10 mouse cellular contexts compared by ENCODE assay signal in the genomic region with DNA sequence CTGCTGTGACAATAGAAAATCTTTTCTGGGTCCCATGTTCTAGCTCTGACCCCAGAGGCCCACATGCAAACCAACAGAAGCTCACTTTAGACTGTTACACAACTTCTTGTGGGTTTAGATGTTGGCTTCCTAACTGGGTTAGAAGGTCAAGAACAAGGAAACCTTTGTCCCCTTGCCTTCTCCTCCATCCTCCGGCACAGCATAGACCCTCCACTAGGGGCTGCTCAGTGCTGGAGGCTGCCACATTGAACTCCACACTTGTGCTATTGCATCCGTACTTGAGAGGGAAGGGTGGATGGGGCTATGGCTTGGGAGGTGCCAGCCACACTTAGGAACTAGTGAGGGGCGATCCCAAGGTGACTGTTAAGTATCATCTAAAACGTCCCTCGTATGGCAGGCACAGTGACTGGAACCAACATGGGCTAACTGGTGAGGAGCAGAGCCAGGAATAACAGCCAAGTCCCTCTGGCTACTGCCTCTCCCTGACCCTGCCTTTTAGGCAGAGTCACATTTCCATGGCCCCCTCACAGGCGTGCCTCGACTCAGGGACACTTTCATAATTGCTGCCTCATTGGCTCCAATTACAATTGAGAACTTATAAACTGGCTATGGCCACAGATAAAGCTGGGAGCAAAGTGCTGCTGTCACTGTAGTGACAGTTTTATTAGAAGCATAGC.
DNase-seq lines count a peak whose midpoint lies in the region; ATAC-seq and TF ChIP-seq lines count a peak whose summit lies in the region.
"Had no signal": no experiment of that assay in that cellular context is flagged by ENCODE, and none has a peak within 500 bp of the region (broad histone marks: within the 10 kb centered on the region; RNA-seq: fewer than 3 reads in every experiment).

No protein-coding gene starts in this region.

- peak; percentile 49; the same call in 1 of the 2 replicates for ATAC-seq in heart, postnatal 0 days (ENCODE audit: insufficient read depth, low read depth)
- ATAC-seq in midbrain, embryonic 11.5 days (ENCODE audit: low FRiP score), result peak; percentile 36; the same call in 1 of the 2 replicates
- no peak for ATAC-seq in midbrain, embryonic 16.5 days
- ATAC-seq in megakaryocyte progenitor cell, adult 5-6 weeks (replicated peaks; ENCODE audit: poor library complexity), result peak; percentile 59

- no peak overlapping the region for H3K27ac ChIP-seq in heart, postnatal 0 days (ENCODE audit: low read depth)
- H3K27ac ChIP-seq in heart, embryonic 10.5 days, result no peak overlapping the region
- no peak overlapping the region for H3K27ac ChIP-seq in midbrain, embryonic 11.5 days (ENCODE audit: low read depth, low read length)
- no peak overlapping the region for H3K27ac ChIP-seq in midbrain, embryonic 16.5 days (ENCODE audit: low read length)

- H3K4me1 ChIP-seq in heart, postnatal 0 days (ENCODE audit: control insufficient read depth, insufficient read depth), result 0 out of 2 replicates have a peak, but pooled peaks cover 4% of the 10 kb centered on the region
- H3K4me1 ChIP-seq in heart, embryonic 10.5 days, result peaks cover 20% of the 10 kb centered on the region
- peaks cover 11% of the 10 kb centered on the region for H3K4me1 ChIP-seq in midbrain, embryonic 11.5 days (ENCODE audit: control insufficient read depth, insufficient read depth, low read length)
- peaks cover 11% of the 10 kb centered on the region; the same call in 1 of the 2 replicates for H3K4me1 ChIP-seq in midbrain, embryonic 16.5 days (ENCODE audit: control insufficient read depth, insufficient read depth, low read length)

- TF ChIP-seq CTCF in heart, postnatal 0 days (IDR thresholded peaks at IDR 0.05; ENCODE audit: low read depth), result peak; percentile 41

- WGBS in heart, postnatal 0 days, result 53% methylated on average over 7 of the region's 7 CpGs
- WGBS in heart, embryonic 10.5 days, result 62% methylated on average over 7 of the region's 7 CpGs
- WGBS in midbrain, embryonic 11.5 days, result 78% methylated on average over 7 of the region's 7 CpGs
- 66% methylated on average over 7 of the region's 7 CpGs for WGBS in midbrain, embryonic 16.5 days

- no peak overlapping the region for H3K9ac ChIP-seq in heart, postnatal 0 days (replicated peaks; ENCODE audit: low read depth, low read length)
- H3K9ac ChIP-seq in midbrain, embryonic 11.5 days (ENCODE audit: low read length), result no peak overlapping the region
- H3K9ac ChIP-seq in midbrain, embryonic 16.5 days (ENCODE audit: low read depth, low read length), result no peak overlapping the region

- no peak for DNase-seq in heart, postnatal 0 days (ENCODE audit: low spot score)
- DNase-seq in heart, embryonic 10.5 days (ENCODE audit: low spot score), result no peak
- DNase-seq in midbrain, embryonic 11.5 days (ENCODE audit: low spot score, missing footprints), result no peak
- peak; percentile 55 for DNase-seq in embryo, embryonic 10.5 days (ENCODE audit: low spot score)
- no peak for DNase-seq in spleen, postnatal 36 days (ENCODE audit: low spot score in 2 of 2)
- DNase-seq in MN1 (ENCODE audit: low spot score), result no peak
- DNase-seq: kidney, adult 8-10 months; right cerebral cortex, postnatal 4 days had no signal

- no peak overlapping the region for H3K4me3 ChIP-seq in heart, postnatal 0 days (ENCODE audit: low read depth, low read length)
- H3K4me3 ChIP-seq in heart, embryonic 10.5 days, result no peak overlapping the region
- no peak overlapping the region for H3K4me3 ChIP-seq in midbrain, embryonic 11.5 days (ENCODE audit: low read depth, low read length)
- no peak overlapping the region for H3K4me3 ChIP-seq in midbrain, embryonic 16.5 days (ENCODE audit: low read depth, low read length)

- H3K9me3 ChIP-seq in heart, postnatal 0 days (replicated peaks; ENCODE audit: control insufficient read depth, low read length), result no peaks in the 10 kb centered on the region
- H3K9me3 ChIP-seq in heart, embryonic 10.5 days, result no peaks in the 10 kb centered on the region
- no peaks in the 10 kb centered on the region for H3K9me3 ChIP-seq in midbrain, embryonic 11.5 days (ENCODE audit: control insufficient read depth, low read length)
- no peaks in the 10 kb centered on the region for H3K9me3 ChIP-seq in midbrain, embryonic 16.5 days (replicated peaks; ENCODE audit: control insufficient read depth, low read length, poor library complexity, severe bottlenecking)

- H3K4me2 ChIP-seq in heart, postnatal 0 days (ENCODE audit: low read depth, low read length), result no peak overlapping the region
- H3K4me2 ChIP-seq in midbrain, embryonic 11.5 days, result no peak overlapping the region
- no peak overlapping the region for H3K4me2 ChIP-seq in midbrain, embryonic 16.5 days (ENCODE audit: low read length)

- TF ChIP-seq EP300 in heart, postnatal 0 days (IDR thresholded peaks at IDR 0.05; ENCODE audit: low read depth), result no peak

- no peaks in the 10 kb centered on the region for H3K36me3 ChIP-seq in heart, postnatal 0 days (replicated peaks; ENCODE audit: control insufficient read depth, insufficient read depth, low read length)
- H3K36me3 ChIP-seq in heart, embryonic 10.5 days, result no peaks in the 10 kb centered on the region
- no peaks in the 10 kb centered on the region for H3K36me3 ChIP-seq in midbrain, embryonic 11.5 days (ENCODE audit: control insufficient read depth, insufficient read depth, low read length)
- H3K36me3 ChIP-seq in midbrain, embryonic 16.5 days (ENCODE audit: control insufficient read depth, insufficient read depth, low read length), result peaks cover 6% of the 10 kb centered on the region; the same call in 1 of the 2 replicates

- H3K27me3 ChIP-seq in heart, postnatal 0 days (ENCODE audit: control insufficient read depth, insufficient read depth, low read length), result no peaks in the 10 kb centered on the region
- H3K27me3 ChIP-seq in heart, embryonic 10.5 days (ENCODE audit: insufficient read depth, poor library complexity, severe bottlenecking), result no peaks in the 10 kb centered on the region
- no peaks in the 10 kb centered on the region for H3K27me3 ChIP-seq in midbrain, embryonic 11.5 days (ENCODE audit: control insufficient read depth, insufficient read depth, low read length)
- no peaks in the 10 kb centered on the region for H3K27me3 ChIP-seq in midbrain, embryonic 16.5 days (ENCODE audit: control insufficient read depth, insufficient read depth, low read depth, low read length)
